Mouse (Mus musculus) heart, postnatal 10 days (tissue): Measurements from ENCODE around the gene Sprr2a1. TPM values are rescaled to one million over a fixed set of nuclear protein-coding genes. Genes with fewer than 3 reads are reported as not detected.
"Not testable (repeated sequence)": the region's sequence is repeated elsewhere in the genome, so short reads cannot be mapped to it uniquely, and the experiment has no call there.

ENCODE experiments used
- DNase-seq, 2 experiments: peaks; one replicate each; pipeline ENCODE4 v3.0.0; 2021
- intact Hi-C: fragments of 180-260 bp; cut with DNase I; formaldehyde crosslinking; loops from one replicate; pipeline ENCODE4 v1.15.1; 2025
- total RNA-seq, 2 experiments: library from RNA; stranded (reverse); gene quantifications; 2 replicates each; pipeline ENCODE4 v1.2.3; 2021

The Sprr2a1 gene
- not detected for total RNA-seq

DNA sequence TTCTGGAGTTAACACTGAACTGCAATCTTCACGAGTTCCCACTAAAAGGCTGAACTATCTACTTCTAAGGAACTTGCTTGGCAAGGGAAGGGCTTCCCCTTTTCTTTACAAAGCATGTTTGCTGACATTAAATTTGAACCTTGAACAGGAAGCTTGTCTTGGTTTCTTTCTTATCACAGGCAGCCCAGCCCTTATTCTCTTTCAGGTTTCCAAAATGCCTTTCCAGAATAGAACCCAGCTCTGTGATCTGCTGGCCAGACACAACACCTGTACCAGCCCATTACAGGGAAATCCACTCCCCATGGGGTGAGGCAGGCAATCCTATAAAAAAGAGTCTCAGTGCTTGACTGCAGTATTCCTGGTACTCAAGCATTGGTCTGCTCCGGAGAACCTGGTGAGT, at the start of gene Sprr2a1, which contains the start of gene Sprr2a2:
Gene Sprr2a1 (plus strand): TSS at position 231 of the 400 bp plus-strand sequence.
Gene Sprr2a2 (plus strand): TSS at position 352 of the 400 bp plus-strand sequence.
- DNase-seq, intact Hi-C loops: not testable (repeated sequence)

DNA sequence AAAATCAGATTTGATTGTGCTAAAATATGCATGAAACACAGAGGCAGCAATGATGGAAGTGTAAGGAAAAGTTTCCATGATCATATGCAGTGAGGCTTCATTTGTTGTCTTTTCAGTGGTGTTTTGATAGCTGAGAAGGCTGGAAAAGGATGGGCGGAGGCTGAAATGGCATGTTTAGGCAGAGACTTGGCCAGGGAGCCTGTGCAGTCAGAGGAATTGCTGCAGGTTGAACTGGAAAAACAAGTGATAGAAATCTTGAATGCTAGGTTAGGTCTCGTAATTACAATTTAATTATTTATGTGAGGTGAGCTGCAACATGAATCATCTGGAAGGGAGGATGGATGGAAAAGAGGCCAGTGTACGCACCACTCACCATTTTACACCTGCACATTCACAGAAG, 45.8 kb upstream of the Sprr2a1 start:
- intact Hi-C loops, result no loop called here
- no peak for DNase-seq

DNA sequence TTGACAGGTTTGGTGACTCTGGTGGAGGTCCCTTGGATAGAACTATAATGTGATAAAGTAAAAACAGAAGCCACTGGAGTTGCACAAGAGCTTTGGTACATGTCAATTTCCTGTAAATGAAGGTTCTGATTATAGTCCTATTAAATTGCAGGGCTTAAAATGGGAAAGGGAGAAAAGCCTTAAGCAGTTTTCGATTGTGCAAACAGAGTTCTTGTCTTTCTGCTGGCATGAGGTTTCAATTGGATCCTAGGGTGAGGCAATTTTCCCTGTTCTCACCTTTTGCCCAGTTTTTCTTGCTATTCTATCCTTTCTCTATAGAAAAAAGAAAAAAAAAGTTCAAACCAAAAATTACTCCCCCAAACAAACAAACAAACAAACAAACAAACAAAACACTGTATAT, 38.7 kb upstream of the Sprr2a1 start:
- no peak for DNase-seq
- intact Hi-C loops, result no loop called here

DNA sequence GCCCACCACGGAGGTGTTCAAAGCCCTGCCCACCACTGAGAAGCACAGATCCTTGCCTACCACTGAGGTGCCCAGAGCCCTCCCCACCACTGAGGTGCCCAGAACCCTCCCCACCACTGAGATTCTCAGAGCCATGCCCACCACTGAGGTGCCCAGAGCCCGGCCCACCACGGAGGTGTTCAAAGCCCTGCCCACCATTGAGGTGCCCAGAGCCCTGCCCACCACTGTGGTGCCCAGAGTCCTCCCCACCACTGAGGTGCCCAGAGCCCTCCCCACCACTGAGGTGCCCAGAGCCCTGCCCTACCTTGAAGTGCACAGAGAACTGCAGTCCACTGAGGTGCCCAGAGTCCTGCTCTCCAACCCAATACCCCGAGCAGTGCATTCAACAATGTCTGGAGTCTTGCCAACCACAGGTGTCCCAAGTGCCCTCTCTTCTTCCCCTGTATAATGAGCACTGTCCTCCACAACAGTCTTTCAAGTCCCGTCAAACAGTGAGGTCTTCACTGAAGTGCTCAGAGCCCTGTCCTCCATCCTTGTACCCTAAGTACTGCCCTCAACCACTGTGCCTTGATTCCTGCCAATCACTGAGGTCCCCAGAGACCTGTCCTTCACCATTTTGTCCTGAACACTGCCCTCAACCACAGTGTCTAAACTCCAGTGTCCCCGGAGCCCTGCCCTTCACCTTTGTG, 19.9 kb upstream of the Sprr2a1 start:
- intact Hi-C loops, result no loop called here
- DNase-seq, result no peak

DNA sequence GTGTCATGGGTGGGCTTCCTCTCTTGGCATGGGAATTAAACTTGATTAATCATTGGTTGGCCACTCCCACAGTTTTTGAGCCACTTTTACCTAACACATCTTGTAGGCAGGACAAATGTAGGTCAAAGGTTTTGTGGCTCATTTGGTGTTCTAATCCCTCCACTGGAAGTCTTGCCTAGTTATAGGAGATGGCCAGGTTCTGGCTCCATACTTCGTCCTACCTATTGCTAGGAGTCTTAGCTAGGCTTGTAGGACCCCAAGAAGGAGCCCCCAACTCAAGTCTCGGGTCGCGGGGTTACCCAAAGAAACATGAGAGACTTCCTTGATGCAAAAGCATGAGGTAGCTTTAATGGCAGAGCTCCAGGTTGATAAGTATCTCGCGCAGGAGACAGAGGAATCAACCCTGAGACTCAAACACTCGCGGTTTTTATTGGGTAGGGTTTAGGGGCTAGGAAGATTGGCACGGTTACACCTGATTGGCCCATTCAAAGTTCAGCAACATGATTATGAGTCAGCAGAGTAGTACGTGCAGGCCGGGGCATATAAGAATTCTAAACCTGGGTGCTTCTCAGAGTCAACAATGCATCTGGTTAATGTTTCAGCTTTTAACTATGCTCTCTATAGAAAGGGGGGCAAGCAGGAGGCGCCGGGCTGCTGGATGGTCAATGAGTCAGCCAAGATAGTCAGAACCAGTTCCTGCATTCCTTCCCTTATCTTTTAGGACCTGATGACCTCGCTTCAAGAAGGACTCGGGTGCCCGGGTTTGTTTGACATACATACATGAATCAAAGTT, 4.3 kb upstream of the Sprr2a1 start:
- DNase-seq, intact Hi-C loops: not testable (repeated sequence)

DNA sequence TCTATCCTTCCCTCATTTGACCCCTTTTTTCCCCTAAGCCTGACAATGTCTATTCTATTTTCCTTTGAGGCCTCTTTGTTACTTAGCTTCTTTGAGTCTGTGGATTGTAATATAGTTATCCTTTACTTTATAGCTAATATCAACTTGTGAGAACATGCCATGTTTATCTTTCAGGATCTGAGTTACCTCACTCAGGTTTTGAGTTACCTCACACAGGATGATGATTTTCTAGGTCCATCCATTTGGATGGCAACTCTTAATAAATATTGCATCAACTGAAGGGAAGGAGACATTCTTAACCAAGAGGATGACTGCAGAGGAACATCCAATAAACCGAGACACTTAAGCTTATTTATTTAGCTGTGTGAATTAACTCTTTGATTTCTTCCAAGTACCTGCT, 3.5 kb upstream of the Sprr2a1 start:
- intact Hi-C loops, DNase-seq: not testable (repeated sequence)

DNA sequence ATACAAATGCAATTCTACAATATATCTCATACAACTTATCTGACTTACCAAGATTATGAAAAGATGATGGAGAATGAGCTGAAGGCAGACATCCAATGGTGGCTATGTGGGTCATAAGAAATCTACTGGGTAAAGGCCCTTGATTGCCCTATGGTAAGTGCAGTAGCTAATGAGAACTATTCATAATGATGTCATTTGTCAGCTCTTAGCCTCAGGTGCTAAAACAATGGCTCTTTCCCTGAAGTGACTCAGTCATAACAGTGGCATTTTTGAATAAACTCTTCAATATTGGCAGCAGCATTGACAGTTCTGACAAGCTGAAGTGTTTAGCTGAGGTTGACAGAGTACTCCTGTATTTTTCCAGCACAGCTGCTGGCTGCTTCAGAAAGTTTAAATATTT, 1.9 kb upstream of the Sprr2a1 start:
- DNase-seq, intact Hi-C loops: not testable (repeated sequence)

DNA sequence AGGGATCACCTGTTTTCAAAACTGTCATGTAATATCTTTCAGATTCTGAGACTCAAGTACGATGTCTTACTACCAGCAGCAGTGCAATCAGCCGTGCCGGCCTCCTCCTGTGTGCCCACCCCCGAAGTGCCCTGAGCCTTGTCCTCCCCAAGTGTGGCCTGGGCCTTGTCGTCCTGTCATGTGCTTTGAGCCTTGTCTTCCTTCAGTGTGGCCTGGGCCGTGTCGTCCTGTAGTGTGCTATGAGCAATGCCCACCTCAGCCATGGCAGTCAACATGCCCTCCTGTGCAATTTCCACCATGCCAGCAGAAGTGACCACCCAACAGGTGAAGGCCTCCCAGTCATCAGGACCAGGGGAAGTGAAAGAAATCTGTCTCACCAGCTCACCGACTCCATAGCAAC, 3.4 kb downstream of the Sprr2a1 start:
- intact Hi-C loops, DNase-seq: not testable (repeated sequence)

DNA sequence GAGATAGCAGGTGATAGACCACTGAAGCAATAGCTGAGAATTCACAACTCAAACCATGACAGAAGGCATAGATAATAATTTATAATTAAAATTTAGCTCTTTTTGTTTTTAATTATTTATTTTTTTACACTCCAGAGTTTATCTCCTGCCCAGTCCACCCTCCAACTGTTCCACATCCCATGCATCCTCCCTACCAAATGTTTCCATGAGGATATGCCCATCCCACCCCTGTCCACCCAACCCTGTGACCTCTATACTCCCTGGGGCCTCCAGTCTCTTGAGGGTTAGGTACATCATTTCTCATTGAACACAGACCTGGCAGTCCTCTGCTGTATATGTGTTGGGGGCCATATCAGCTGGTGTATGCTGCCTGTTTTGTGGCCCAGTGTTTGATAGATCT, 8.1 kb downstream of the Sprr2a1 start:
- DNase-seq, intact Hi-C loops: not testable (repeated sequence)

DNA sequence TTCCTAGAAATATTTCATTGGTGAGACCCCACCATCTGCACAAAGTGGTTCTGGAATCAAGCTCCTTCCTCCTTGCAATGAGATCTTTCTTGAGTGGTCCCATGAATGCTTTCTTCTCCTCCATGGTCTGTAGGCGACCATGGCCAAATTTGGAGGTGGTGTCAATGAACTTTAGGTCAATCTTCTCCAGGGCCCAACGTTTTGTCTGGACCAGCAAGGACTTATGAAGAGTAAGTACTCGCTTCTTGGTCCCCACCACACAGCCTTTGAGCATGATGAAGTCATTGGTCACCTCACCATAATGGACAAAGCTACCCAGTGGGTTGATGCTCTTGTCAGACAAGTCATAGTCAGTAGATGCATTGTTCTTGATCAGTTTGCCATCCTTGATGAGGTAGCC, 11.8 kb downstream of the Sprr2a1 start:
- DNase-seq, intact Hi-C loops: not testable (repeated sequence)

DNA sequence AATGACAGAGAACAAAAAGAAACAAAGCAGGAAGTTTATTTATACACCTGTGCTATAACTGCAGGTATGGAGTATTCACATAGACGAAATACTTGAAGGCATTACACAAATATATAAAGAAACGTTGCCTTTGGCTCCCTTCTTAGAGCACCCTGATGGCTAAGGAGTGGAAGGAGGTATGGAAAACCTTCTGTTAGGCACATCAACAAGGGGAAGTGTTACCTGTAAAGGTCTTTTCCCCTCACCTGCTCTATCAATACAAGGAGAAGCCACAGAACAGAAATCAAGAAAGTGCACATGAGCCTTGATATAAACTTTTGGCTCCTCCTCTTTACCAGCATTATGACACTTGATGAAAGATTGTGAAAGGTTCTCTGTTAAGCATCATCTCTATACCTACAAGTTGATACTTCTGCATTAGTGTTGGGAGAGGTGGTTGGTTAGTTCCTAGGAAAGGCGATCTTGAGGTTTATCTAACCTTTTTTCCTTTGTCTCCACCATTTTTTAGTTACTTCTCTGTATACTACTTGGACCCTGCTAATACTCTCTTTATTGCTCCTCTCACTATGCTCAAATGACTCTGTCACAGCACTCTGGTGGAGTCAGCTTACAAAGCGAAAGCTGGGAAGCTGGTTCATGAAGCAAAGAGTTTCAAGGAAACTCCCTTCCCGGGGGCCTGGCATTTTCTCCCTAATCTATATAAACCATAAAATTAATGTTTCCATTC, 21.0 kb downstream of the Sprr2a1 start:
- intact Hi-C loops, DNase-seq: not testable (repeated sequence)

DNA sequence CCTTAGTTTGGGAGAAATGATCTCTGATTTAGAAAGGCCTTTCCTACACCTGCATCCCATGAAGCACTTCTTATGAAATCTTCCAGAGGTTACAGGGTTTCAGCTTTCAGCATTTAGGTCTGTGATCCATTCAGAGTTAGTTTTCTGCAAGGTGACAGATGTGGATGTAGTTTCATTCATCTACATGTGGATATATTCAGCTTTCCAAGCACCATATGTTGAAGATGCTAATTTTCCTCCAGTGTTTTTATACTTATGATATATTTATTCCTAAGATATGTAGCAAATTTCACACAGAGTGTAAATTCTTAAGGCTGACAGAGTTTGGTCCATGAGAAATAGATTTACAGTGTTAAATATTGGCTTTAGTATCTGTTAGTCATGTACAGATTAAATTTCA, 23.1 kb downstream of the Sprr2a1 start:
- DNase-seq, intact Hi-C loops: not testable (repeated sequence)

DNA sequence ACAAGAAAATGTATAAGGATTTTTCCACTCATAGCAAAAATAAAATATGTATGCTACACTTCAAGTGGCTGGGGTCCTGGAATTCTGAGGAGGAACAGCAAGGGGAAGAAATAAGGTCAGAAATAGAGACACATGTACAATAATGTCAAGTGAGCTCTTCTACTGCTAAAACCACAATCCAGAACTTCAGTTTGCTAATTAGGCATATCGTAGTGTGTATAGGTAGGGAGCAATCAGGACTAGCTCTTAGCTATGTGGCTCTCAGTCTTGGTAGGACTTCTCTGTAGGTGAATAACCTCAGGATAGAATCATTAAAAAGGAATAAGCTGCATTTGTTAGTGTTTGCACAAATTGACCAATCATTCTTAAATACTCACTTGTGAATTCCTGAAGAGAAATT, 23.6 kb downstream of the Sprr2a1 start:
- DNase-seq, intact Hi-C loops: not testable (repeated sequence)

DNA sequence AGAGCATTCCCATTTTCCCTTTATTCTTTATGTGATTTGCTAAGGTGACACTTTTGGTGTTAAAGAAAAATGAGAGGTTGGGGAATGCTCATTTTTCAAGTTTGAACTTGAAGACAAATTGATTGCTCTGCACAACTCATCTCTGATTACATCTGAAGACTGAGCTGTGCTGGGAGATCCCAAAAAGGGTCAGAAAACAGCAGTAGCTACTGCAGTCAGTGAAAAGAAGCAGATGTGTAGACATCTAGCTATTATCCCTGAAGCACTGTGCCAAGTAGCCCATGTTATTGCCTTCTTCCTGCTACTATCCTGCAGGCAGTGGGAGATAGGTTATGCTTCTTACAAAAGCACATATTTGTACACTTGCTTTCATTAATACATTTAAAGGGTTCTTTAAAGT, 29.2 kb downstream of the Sprr2a1 start:
- DNase-seq, intact Hi-C loops: not testable (repeated sequence)

DNA sequence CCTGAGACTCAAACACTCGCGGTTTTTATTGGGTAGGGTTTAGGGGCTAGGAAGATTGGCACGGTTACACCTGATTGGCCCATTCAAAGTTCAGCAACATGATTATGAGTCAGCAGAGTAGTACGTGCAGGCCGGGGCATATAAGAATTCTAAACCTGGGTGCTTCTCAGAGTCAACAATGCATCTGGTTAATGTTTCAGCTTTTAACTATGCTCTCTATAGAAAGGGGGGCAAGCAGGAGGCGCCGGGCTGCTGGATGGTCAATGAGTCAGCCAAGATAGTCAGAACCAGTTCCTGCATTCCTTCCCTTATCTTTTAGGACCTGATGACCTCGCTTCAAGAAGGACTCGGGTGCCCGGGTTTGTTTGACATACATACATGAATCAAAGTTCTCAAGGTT, 30.6 kb downstream of the Sprr2a1 start:
- intact Hi-C loops, result not testable (repeated sequence)

DNA sequence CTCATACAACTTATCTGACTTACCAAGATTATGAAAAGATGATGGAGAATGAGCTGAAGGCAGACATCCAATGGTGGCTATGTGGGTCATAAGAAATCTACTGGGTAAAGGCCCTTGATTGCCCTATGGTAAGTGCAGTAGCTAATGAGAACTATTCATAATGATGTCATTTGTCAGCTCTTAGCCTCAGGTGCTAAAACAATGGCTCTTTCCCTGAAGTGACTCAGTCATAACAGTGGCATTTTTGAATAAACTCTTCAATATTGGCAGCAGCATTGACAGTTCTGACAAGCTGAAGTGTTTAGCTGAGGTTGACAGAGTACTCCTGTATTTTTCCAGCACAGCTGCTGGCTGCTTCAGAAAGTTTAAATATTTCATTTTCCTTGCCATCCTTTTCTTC, 32.9 kb downstream of the Sprr2a1 start:
- intact Hi-C loops, DNase-seq: not testable (repeated sequence)

More for the DNA sequence above, 30.6 kb downstream of the Sprr2a1 start:
- DNase-seq, result not testable (repeated sequence)

DNA sequence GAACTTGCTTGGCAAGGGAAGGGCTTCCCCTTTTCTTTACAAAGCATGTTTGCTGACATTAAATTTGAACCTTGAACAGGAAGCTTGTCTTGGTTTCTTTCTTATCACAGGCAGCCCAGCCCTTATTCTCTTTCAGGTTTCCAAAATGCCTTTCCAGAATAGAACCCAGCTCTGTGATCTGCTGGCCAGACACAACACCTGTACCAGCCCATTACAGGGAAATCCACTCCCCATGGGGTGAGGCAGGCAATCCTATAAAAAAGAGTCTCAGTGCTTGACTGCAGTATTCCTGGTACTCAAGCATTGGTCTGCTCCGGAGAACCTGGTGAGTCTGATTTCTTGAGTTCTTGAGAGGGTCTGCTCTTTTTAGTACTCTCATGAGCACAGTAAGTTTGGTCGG, 34.9 kb downstream of the Sprr2a1 start:
- DNase-seq, intact Hi-C loops: not testable (repeated sequence)

DNA sequence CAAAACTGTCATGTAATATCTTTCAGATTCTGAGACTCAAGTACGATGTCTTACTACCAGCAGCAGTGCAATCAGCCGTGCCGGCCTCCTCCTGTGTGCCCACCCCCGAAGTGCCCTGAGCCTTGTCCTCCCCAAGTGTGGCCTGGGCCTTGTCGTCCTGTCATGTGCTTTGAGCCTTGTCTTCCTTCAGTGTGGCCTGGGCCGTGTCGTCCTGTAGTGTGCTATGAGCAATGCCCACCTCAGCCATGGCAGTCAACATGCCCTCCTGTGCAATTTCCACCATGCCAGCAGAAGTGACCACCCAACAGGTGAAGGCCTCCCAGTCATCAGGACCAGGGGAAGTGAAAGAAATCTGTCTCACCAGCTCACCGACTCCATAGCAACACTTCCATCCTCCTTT, 38.3 kb downstream of the Sprr2a1 start:
- intact Hi-C loops, DNase-seq: not testable (repeated sequence)

DNA sequence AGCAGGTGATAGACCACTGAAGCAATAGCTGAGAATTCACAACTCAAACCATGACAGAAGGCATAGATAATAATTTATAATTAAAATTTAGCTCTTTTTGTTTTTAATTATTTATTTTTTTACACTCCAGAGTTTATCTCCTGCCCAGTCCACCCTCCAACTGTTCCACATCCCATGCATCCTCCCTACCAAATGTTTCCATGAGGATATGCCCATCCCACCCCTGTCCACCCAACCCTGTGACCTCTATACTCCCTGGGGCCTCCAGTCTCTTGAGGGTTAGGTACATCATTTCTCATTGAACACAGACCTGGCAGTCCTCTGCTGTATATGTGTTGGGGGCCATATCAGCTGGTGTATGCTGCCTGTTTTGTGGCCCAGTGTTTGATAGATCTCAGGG, 42.9 kb downstream of the Sprr2a1 start:
- intact Hi-C loops, DNase-seq: not testable (repeated sequence)

DNA sequence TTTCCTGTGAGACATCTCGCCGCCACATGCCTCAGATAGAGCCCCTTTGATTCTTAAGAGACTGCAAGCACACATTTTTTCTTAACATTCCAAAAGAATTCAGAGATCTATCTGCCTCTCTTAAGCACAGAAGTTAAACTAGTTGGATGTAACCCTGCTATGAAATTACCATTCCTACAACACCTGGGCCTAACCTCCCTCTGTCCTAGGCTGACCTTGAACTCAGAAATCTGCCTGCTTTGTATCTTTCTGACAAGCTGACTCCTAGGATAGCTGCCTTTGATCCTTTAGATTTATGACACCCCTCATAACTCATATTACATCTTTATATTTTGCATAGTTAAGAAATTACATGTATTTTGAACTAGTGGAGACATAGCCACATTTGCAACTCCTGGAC, 47.9 kb downstream of the Sprr2a1 start:
- DNase-seq, intact Hi-C loops: not testable (repeated sequence)
